Mouse (Mus musculus) macrophage (primary cell): ENCODE measurements around the gene Ugt1a7c. TPM values are rescaled to one million over a fixed set of nuclear protein-coding genes. Genes with fewer than 3 reads are reported as not detected.
"Not testable (repeated sequence)": the region's sequence is repeated elsewhere in the genome, so short reads cannot be mapped to it uniquely, and the experiment has no call there.

Experiments used
- H3K27ac ChIP-seq: fragments of 350-480 bp; formaldehyde crosslinking; 2 replicates; pipeline ENCODE4 v1.9.0; 2021
- H3K36me3 ChIP-seq: fragments of 350-480 bp; formaldehyde crosslinking; 2 replicates; pipeline ENCODE4 v1.9.0; 2021; ENCODE audit errors: inconsistent target
- H3K4me3 ChIP-seq: fragments of 350-480 bp; formaldehyde crosslinking; 2 replicates; pipeline ENCODE4 v1.9.0; 2021; ENCODE audit errors: inconsistent target
- H3K79me2 ChIP-seq: fragments of 350-480 bp; formaldehyde crosslinking; 2 replicates; pipeline ENCODE4 v1.9.0; 2021; ENCODE audit errors: inconsistent target
- WGBS: methylation state at CpG from one replicate; pipeline ENCODE4 v1.1.7; 2026; ENCODE audit warnings: inconsistent platforms; ENCODE audit not compliant: missing documents; 5-methylcytosine and 5-hydroxymethylcytosine counted together
- polyA plus RNA-seq: library from polyadenylated mRNA; stranded (reverse); fragments of 250-400 nt; gene quantifications from 3 replicates; pipeline ENCODE4 v1.2.4, GENCODE M21; 2018; ENCODE audit warnings: inconsistent platforms

Gene Ugt1a7c
- polyA plus RNA-seq, 1 experiment from 2014 or later = 101 TPM

DNA sequence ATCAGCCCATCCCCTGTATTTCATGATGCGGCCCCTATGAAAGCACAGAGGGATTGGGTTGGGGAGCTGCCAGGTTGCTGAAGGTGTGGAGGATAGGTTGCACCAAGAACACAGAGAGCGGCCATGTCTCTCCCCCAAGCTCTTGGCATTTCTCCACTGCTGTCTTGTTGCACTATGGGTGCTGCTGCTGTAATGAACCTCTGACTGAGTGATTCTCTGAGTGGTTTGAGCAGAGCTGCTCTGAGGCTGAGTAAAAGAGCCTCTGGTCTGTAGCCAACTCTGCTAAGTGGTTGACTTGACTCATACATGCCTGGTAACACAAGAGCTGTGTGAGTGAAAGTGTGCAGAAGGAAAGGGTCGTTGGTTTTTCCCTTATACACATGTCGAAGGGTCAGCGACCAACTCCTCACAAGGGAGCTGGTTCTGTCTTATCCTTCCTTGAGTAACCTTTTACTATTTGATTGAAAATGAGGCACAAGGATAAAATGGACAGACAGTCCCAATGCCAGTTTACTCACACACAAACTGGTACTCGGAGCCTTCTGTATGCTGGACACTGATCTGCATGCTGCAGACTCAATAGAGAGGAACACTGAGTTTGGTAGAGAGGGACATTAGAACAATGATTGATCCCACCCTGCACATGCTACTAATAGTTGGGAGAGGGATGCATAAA is 40.5 kb downstream of the Ugt1a7c start:
- WGBS = 81% methylated on average over 4 of the region's 6 CpGs
- H3K36me3 ChIP-seq, H3K4me3 ChIP-seq, H3K27ac ChIP-seq: not testable (repeated sequence)
- H3K79me2 ChIP-seq = peaks cover 67% of the 10 kb centered on the region

DNA sequence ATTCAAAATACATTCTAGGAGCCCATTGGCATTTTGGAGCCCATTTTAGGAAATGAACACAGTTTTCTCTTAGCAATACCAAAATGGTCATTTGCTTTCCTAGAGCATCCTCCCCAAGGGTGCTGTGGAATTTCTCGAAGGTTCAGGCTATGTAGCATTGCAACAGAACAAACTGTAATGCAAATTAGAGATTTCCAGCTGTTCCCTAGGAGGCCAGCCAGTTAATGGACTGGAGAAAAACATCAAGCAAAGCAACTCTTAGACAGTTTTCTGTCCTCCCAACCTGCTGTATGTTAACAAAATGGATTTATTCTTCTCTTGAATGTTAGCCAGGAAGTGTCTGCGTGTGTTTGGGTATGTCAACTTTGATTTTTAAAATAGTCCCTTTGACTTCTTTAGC is 41.8 kb downstream of the Ugt1a7c start:
- 75% methylated on average over 2 of the region's 2 CpGs for WGBS
- Histone ChIP-seq H3K36me3 (no peaks in the 10 kb centered on the region), H3K4me3 (no peak overlapping the region), H3K79me2 (peaks cover 59% of the 10 kb centered on the region), H3K27ac (no peak overlapping the region)

DNA sequence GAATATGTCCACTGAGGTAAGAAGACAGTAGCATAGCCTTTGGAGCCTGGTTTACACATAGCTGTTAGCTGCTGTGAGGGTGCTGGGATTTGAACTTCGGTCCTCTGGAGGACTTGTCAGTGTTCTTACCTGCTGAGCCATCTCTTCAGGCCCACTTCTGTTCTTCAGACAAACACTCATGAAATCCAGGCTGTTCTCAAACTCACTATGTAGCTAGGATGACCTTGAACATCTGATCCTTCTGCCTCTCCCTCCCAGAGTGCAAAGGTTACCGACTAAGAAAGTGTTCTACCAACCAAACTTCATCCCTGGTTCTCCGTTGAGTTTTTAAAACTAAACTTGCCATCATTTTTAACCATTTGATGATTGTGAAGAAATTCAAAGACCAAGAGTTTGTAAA is 42.4 kb downstream of the Ugt1a7c start:
- H3K79me2 ChIP-seq = peaks cover 59% of the 10 kb centered on the region
- 100% methylated on average over 3 of the region's 3 CpGs for WGBS
- no peaks in the 10 kb centered on the region for H3K36me3 ChIP-seq
- no peak overlapping the region for H3K27ac ChIP-seq
- H3K4me3 ChIP-seq = no peak overlapping the region

GRCm38 (mm10) chr1:88138145-88138544 is 43.3 kb downstream of the Ugt1a7c start:
- Histone ChIP-seq H3K27ac (no peak overlapping the region), H3K79me2 (peaks cover 59% of the 10 kb centered on the region), H3K4me3 (no peak overlapping the region), H3K36me3 (no peaks in the 10 kb centered on the region)
- WGBS = 100% methylated on average over 1 of the region's 1 CpGs

DNA sequence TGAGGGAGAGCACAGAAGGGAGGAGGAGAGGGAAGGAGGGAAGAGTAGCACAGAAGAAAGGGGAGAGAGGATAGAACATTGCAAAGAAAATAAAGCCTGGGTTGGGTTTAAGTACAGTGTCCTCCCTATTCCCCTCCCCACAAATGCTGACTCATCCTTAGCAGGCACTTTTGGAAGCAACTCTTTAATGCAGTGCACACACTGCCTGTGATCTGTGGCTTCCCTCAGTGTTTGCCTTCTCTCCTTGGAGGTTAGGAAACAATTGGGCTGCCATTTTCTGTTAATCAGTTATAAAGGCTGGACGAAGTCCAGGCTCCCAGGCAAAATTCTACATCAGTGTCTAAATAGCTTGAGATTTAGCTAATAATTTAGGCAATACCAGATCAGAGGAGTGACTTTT is 45.6 kb downstream of the Ugt1a7c start:
- peaks cover 56% of the 10 kb centered on the region for H3K79me2 ChIP-seq
- WGBS = 60% methylated on average over 1 of the region's 1 CpGs
- H3K36me3 ChIP-seq = not testable (repeated sequence)

GRCm38 (mm10) chr1:88143966-88144675 is 49.3 kb downstream of the Ugt1a7c start:
- not testable (repeated sequence) for H3K36me3 ChIP-seq, H3K27ac ChIP-seq, H3K4me3 ChIP-seq
- 25% methylated on average over 2 of the region's 5 CpGs for WGBS
- peaks cover 52% of the 10 kb centered on the region; the same call in 1 of the 2 replicates for H3K79me2 ChIP-seq

More for the DNA sequence above, 45.6 kb downstream of the Ugt1a7c start:
- not testable (repeated sequence) for H3K4me3 ChIP-seq, H3K27ac ChIP-seq

DNA sequence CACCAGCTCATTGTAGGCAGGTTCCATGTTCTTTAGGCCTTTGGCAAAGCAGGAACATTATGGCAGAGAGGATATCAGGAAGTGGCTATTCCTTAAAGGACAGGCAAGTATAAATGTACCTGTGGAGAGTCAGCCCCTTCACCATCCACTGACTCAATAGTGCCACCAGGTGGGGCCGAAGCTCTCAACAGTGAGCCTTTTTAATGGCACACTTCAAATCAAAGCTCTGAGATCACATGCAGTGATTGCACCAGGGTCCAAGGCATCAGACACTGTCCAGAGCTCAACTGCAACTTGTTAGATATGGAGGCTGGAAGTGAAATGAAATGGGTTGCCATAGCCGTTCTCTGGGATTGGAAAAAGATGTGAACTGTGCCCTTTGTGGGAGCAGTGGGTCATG is 50.4 kb downstream of the Ugt1a7c start:
- not testable (repeated sequence) for H3K27ac ChIP-seq, H3K4me3 ChIP-seq, H3K36me3 ChIP-seq
- WGBS = 92% methylated on average over 2 of the region's 2 CpGs
- H3K79me2 ChIP-seq = peaks cover 64% of the 10 kb centered on the region; the same call in 1 of the 2 replicates

DNA sequence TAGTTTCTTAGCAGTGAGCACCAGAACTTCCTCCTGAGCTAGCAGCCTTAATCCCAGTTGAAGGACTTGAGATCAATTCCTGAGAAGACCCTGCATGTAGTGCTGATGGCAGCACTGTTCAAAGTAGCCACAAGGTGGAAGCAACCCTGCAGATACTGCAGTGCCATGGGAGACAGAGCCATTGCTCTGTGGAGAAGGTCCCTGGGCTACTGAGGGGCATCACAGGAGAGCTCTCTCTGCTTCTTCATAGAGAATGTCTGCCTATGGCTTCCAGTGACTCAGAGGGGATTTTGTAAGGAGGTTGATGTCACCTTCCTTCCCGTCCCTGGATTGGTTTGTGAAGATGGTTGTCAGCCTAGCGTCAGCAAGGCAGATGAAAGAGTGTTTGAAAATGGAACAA is 55.3 kb downstream of the Ugt1a7c start:
- H3K79me2 ChIP-seq = peaks cover 90% of the 10 kb centered on the region
- not testable (repeated sequence) for H3K4me3 ChIP-seq, H3K36me3 ChIP-seq, H3K27ac ChIP-seq
- WGBS = no CpG with 5 or more reads among the region's 2 CpGs

DNA sequence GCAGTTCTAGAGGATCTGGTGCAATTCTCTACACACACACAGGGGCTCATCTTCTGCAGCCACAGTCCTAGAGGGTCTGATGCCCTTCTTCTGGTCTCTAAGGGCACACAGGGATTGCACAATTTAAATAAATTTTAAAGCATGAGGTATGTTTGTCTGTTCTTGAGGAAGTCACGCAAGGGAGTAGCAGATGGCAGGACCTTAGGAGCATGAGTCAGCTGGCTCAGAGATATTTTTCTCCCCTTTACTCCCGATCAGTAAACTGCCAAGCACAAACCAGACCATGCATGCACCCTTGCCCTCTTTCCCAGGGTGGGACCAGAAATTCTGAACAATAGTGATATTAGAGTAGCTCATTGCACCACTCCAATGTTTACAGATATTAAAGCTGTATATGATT is 63.6 kb downstream of the Ugt1a7c start:
- 3% methylated on average over 2 of the region's 2 CpGs for WGBS
- H3K79me2 ChIP-seq = peaks cover 84% of the 10 kb centered on the region

DNA sequence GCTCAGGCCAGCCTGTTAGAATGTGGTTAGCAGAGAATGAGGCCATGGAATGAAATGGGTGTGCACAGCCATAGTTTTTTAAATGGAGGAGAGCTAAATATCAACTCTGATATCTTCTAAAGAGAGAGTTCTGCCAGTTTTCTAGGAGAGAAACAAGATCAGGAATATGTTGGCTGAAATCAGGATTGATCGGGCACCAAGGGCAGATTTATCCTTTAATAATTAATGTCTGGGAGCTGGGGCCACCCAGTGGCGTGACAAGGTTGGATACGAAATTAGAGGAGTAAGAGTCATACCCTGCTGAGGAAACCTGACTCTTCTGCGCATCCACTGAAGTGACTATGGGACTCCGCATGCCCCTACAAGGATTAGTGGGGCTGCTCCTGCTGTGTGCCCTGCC is 70.8 kb downstream of the Ugt1a7c start, which contains the start of gene Ugt1a5:
Gene Ugt1a5, plus strand, starts transcription at position 302 of the 400 bp plus-strand sequence.
- Histone ChIP-seq H3K79me2 (peaks cover 83% of the 10 kb centered on the region), H3K4me3 (no peak within 1 kb of the TSS), H3K27ac (no peak within 1 kb of the TSS), H3K36me3 (peaks cover 8% of the 10 kb centered on the region; the same call in 1 of the 2 replicates)
- WGBS = 100% methylated on average over 5 of the region's 5 CpGs

More for the DNA sequence above, 63.6 kb downstream of the Ugt1a7c start:
- H3K36me3 ChIP-seq = no peaks in the 10 kb centered on the region
- H3K4me3 ChIP-seq = no peak overlapping the region
- H3K27ac ChIP-seq = peak overlapping the region; percentile 15

- not testable (repeated sequence) for H3K27ac ChIP-seq, H3K4me3 ChIP-seq, H3K36me3 ChIP-seq
- H3K79me2 ChIP-seq = peaks cover 35% of the 10 kb centered on the region; the same call in 1 of the 2 replicates
- 90% methylated on average over 2 of the region's 7 CpGs for WGBS
These were observed 77.3 kb downstream of the Ugt1a7c start for GRCm38 (mm10) chr1:88172190-88172589.

DNA sequence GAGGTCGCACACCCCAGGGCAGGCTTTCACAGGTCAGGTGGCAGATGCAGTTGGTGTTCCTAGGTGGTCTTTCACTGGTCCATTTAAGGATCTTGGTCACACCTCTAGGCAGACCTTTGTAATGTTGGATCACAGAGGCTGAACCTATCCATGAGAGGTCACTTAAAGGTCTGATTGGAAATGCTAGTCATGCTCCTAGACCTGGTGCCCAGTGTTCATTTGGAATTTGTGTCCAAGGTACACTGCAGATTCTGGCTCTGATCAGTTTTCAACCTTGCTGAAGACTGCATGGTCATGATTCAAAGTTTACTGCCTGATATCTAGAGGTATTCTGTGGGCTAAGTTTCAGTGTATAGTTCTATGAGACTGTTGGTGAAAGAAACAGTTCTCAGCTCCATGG is 84.8 kb downstream of the Ugt1a7c start:
- Histone ChIP-seq H3K27ac (no peak overlapping the region), H3K36me3 (no peaks in the 10 kb centered on the region), H3K79me2 (peaks cover 33% of the 10 kb centered on the region; the same call in 1 of the 2 replicates), H3K4me3 (no peak overlapping the region)
- 100% methylated on average over 1 of the region's 1 CpGs for WGBS

GRCm38 (mm10) chr1:88186325-88186935 is 91.6 kb downstream of the Ugt1a7c start:
- H3K4me3 ChIP-seq = no peak overlapping the region
- no peaks in the 10 kb centered on the region for H3K36me3 ChIP-seq
- H3K27ac ChIP-seq = no peak overlapping the region
- 93% methylated on average over 5 of the region's 5 CpGs for WGBS
- peaks cover 58% of the 10 kb centered on the region; the same call in 1 of the 2 replicates for H3K79me2 ChIP-seq

DNA sequence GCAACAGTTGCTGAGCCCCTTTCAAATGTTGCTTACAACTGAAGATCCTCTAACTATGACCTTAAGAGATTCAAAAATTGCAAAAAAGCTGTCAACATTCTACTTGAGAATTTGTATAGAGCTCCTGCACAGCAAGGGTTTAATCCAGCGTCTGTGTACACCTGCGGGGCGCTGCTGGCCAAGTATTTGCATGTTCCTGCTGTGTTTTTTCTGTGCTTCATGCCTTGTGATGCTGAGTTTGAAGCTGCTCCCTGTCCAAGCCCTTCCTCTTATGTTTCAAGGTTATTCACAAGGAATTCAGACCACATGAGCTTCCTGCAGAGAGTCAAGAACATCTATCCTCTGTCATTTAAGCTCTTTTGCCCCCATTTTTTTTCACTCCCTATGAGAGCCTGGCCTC is 97.3 kb downstream of the Ugt1a7c start:
- 94% methylated on average over 3 of the region's 3 CpGs for WGBS
- H3K79me2 ChIP-seq = peaks cover 10% of the 10 kb centered on the region; the same call in 1 of the 2 replicates
- no peak overlapping the region for H3K27ac ChIP-seq
- H3K4me3 ChIP-seq = no peak overlapping the region
- H3K36me3 ChIP-seq = no peaks in the 10 kb centered on the region

- Histone ChIP-seq H3K4me3 (no peak overlapping the region), H3K27ac (no peak overlapping the region), H3K36me3 (no peaks in the 10 kb centered on the region), H3K79me2 (no peaks in the 10 kb centered on the region; the same call in 1 of the 2 replicates)
- 100% methylated on average over 1 of the region's 1 CpGs for WGBS
These were observed 100.8 kb downstream of the Ugt1a7c start for GRCm38 (mm10) chr1:88195687-88196086.
